Mouse (Mus musculus) forebrain, embryonic 13.5 days (tissue): ENCODE results near the gene Olfr54. TPM values are rescaled to one million over a fixed set of nuclear protein-coding genes. Genes with fewer than 3 reads are reported as not detected.
"Not testable (repeated sequence)": the region's sequence is repeated elsewhere in the genome, so short reads cannot be mapped to it uniquely, and the experiment has no call there.

Experiments
- ATAC-seq: fragments of 200-750 bp; cut with Nextera tagmentation; 2 replicates; pipeline ENCODE4 v1.8.0; 2017
- H3K27ac ChIP-seq: fragments of 300-500 bp; sonication (generic); 2 replicates; pipeline ENCODE4 v1.5.1; 2015; ENCODE audit warnings: inconsistent platforms, mild to moderate bottlenecking, moderate library complexity
- H3K27me3 ChIP-seq: fragments of 300-500 bp; sonication (generic); 2 replicates; pipeline ENCODE4 v1.6.1; 2015; ENCODE audit warnings: mild to moderate bottlenecking, inconsistent platforms
- H3K36me3 ChIP-seq: fragments of 300-500 bp; sonication (generic); 2 replicates; pipeline ENCODE4 v1.6.1; 2015; ENCODE audit warnings: mild to moderate bottlenecking, inconsistent platforms; ENCODE audit not compliant: poor library complexity, severe bottlenecking
- H3K4me1 ChIP-seq: fragments of 300-500 bp; sonication (generic); 2 replicates; pipeline ENCODE4 v1.6.1; 2015; ENCODE audit warnings: inconsistent platforms
- H3K4me2 ChIP-seq: fragments of 300-500 bp; sonication (generic); 2 replicates; pipeline ENCODE4 v1.6.1; 2015; ENCODE audit warnings: inconsistent platforms, mild to moderate bottlenecking, moderate library complexity
- H3K4me3 ChIP-seq: fragments of 300-500 bp; sonication (generic); 2 replicates; pipeline ENCODE4 v1.5.1; 2015; ENCODE audit warnings: mild to moderate bottlenecking, inconsistent platforms
- H3K9ac ChIP-seq: fragments of 300-500 bp; sonication (generic); 2 replicates; pipeline ENCODE4 v1.6.1; 2015; ENCODE audit warnings: mild to moderate bottlenecking, inconsistent platforms
- H3K9me3 ChIP-seq: fragments of 300-500 bp; sonication (generic); replicated peaks from 2 replicates; pipeline ENCODE4 v1.6.1; 2016; ENCODE audit warnings: inconsistent platforms
- WGBS: fragments of 180-500 bp; shearing (Covaris S2); methylation state at CpG from one replicate; pipeline ENCODE4 v1.1.7; 2015; 5-methylcytosine and 5-hydroxymethylcytosine counted together
- polyA plus RNA-seq: library from polyadenylated mRNA; unstranded; fragments of >200 nt; fragmentation: Nextera tagmentation; extraction: Ambion mirVana; gene quantifications from 2 replicates; pipeline ENCODE4 v1.2.1, GENCODE M21; 2015

Olfr54 gene
- not detected in 2 replicates for polyA plus RNA-seq

DNA sequence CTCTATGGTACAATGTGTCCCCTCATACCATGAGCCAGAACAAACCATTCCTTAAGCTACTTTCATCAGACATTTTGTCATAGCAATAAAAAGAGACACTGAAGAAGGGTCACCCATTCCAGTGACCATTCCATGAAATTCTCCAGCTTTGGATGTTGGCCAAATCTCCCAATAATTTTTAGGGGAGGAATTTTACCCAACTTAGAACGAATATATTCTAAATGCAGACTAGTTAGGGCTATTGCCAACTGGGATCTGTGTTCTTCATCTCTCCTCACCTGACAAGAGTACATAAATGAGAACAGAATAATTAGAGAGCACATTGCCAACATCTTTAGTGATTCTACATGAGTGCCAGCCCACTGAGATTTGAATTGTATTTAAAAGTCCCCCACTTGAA, at the start of gene Olfr54:
Gene Olfr54 (plus strand): TSS at position 301 of the 400 bp plus-strand sequence.
- H3K4me2 ChIP-seq: no peak within 1 kb of the TSS
- no peak for ATAC-seq
- no peaks in the 10 kb centered on the region for H3K27me3 ChIP-seq
- no peak within 1 kb of the TSS for H3K27ac ChIP-seq
- WGBS: 75% methylated on average over 1 of the region's 1 CpGs
- H3K4me1 ChIP-seq: no peaks in the 10 kb centered on the region
- no peak within 1 kb of the TSS for H3K4me3 ChIP-seq
- no peaks in the 10 kb centered on the region for H3K36me3 ChIP-seq
- no peaks in the 10 kb centered on the region for H3K9me3 ChIP-seq
- no peak within 1 kb of the TSS for H3K9ac ChIP-seq

DNA sequence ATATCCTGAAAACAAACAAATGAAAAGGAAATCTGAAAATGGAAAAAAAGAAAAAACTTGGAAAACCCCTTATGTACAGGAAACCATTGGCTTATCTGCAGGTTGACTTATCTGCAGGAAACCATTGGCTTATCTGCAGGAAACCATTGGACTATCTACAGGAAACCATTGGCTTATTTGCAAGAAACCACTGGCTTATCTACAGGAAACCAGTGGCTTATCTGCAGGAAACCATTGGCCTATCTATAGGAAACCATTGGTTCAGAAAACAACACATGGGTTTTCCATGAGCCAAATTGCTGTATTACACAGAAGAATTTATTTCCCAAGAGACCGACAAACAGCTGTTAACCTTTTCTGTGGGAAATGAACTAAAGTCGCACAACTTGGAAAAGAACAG, 49.1 kb upstream of the Olfr54 start:
- Histone ChIP-seq H3K27ac (no peak overlapping the region), H3K4me2 (no peak overlapping the region), H3K4me3 (no peak overlapping the region), H3K4me1 (no peaks in the 10 kb centered on the region), H3K9me3 (no peaks in the 10 kb centered on the region), H3K36me3 (no peaks in the 10 kb centered on the region), H3K27me3 (no peaks in the 10 kb centered on the region), H3K9ac (no peak overlapping the region)
- ATAC-seq: no peak
- WGBS: 94% methylated on average over 2 of the region's 2 CpGs

GRCm38 (mm10) chr11:50966230-50966629, 47.8 kb upstream of the Olfr54 start, which contains the start of gene Olfr1378:
Gene Olfr1378 (plus strand): TSS chr11:50966530.
- Histone ChIP-seq H3K27ac (no peak within 1 kb of the TSS), H3K4me1 (no peaks in the 10 kb centered on the region), H3K9ac (no peak within 1 kb of the TSS), H3K4me3 (no peak within 1 kb of the TSS), H3K9me3 (no peaks in the 10 kb centered on the region), H3K4me2 (no peak within 1 kb of the TSS), H3K27me3 (no peaks in the 10 kb centered on the region), H3K36me3 (no peaks in the 10 kb centered on the region)
- 92% methylated on average over 11 of the region's 11 CpGs for WGBS
- ATAC-seq: no peak

GRCm38 (mm10) chr11:50977216-50977615, 36.8 kb upstream of the Olfr54 start:
- Histone ChIP-seq H3K4me1 (no peaks in the 10 kb centered on the region), H3K27ac (no peak overlapping the region), H3K4me2 (no peak overlapping the region), H3K4me3 (no peak overlapping the region), H3K9me3 (no peaks in the 10 kb centered on the region), H3K36me3 (no peaks in the 10 kb centered on the region), H3K27me3 (no peaks in the 10 kb centered on the region), H3K9ac (no peak overlapping the region)
- 67% methylated on average over 4 of the region's 4 CpGs for WGBS
- ATAC-seq: no peak

GRCm38 (mm10) chr11:50981667-50982066, 32.4 kb upstream of the Olfr54 start, which contains the start of gene Olfr1377:
Gene Olfr1377 (plus strand): TSS chr11:50981967.
- Histone ChIP-seq H3K4me1 (no peaks in the 10 kb centered on the region), H3K9ac (no peak within 1 kb of the TSS), H3K4me3 (no peak within 1 kb of the TSS), H3K36me3 (no peaks in the 10 kb centered on the region), H3K9me3 (no peaks in the 10 kb centered on the region), H3K27me3 (no peaks in the 10 kb centered on the region), H3K4me2 (no peak within 1 kb of the TSS), H3K27ac (no peak within 1 kb of the TSS)
- WGBS: 66% methylated on average over 5 of the region's 5 CpGs
- no peak for ATAC-seq

GRCm38 (mm10) chr11:51003296-51003695, 10.7 kb upstream of the Olfr54 start, which contains the start of gene Olfr51:
Gene Olfr51 (plus strand): TSS chr11:51003596.
- no peak for ATAC-seq
- Histone ChIP-seq H3K9me3 (no peaks in the 10 kb centered on the region), H3K4me3 (no peak within 1 kb of the TSS), H3K9ac (no peak within 1 kb of the TSS), H3K4me2 (no peak within 1 kb of the TSS), H3K27ac (no peak within 1 kb of the TSS), H3K4me1 (no peaks in the 10 kb centered on the region), H3K36me3 (no peaks in the 10 kb centered on the region), H3K27me3 (no peaks in the 10 kb centered on the region)
- WGBS: 86% methylated on average over 5 of the region's 5 CpGs

DNA sequence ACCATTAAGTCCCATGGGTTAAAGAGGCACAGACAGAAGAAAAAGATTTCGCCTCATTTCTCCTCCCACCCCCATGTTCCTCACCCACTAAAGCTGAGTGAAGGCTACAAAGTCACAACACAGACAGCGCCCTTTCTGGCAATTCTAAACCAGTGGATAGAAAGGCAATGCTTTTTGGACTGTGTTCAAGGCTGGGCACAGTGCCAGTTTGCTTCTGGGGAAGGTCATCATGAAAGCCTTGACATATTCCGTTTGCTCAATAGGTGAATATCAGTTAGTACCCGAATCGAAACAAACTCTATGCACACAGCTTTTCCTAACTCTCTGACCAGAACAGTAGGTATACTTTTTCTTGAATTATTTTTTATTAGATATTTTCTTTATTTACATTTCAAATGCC, 2.2 kb upstream of the Olfr54 start:
- no peaks in the 10 kb centered on the region for H3K36me3 ChIP-seq
- whole genome bisulfite sequencing: 77% methylated on average over 5 of the region's 5 CpGs
- H3K4me1 ChIP-seq: no peaks in the 10 kb centered on the region
- no peaks in the 10 kb centered on the region for H3K9me3 ChIP-seq
- no peak overlapping the region for H3K27ac ChIP-seq
- no peak overlapping the region for H3K9ac ChIP-seq
- ATAC-seq: no peak
- no peak overlapping the region for H3K4me3 ChIP-seq
- no peaks in the 10 kb centered on the region for H3K27me3 ChIP-seq
- no peak overlapping the region for H3K4me2 ChIP-seq

DNA sequence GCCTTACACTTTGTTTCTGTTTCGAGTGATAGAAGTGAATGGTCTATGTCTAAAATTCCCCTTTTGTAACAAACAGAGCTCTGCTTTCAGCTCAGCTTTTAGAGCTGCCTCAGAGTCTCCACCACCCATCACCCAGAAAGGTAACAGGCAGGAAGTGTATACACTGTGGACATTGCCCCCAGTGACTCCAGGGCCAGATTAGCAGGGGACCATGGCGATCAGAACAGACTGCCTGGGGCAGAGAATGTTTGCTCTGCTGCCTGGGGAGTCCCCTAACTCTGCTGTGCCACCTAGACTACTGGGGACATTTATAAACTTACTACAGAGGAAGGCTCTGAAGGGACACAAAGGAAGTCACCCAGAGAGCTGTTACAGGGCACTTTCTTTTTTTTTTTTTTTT, 2.3 kb downstream of the Olfr54 start:
- 62% methylated on average over 2 of the region's 2 CpGs for WGBS

GRCm38 (mm10) chr11:51026811-51027210, 12.8 kb downstream of the Olfr54 start:
- H3K27ac ChIP-seq, H3K4me1 ChIP-seq, H3K36me3 ChIP-seq, H3K4me3 ChIP-seq, H3K9ac ChIP-seq, H3K27me3 ChIP-seq, H3K4me2 ChIP-seq, ATAC-seq, H3K9me3 ChIP-seq: not testable (repeated sequence)
- WGBS: 88% methylated on average over 11 of the region's 11 CpGs

More for the DNA sequence above, 2.3 kb downstream of the Olfr54 start:
- Histone ChIP-seq H3K4me3 (no peak overlapping the region), H3K27me3 (no peaks in the 10 kb centered on the region), H3K9me3 (no peaks in the 10 kb centered on the region), H3K27ac (no peak overlapping the region), H3K36me3 (no peaks in the 10 kb centered on the region), H3K4me1 (no peaks in the 10 kb centered on the region), H3K9ac (no peak overlapping the region), H3K4me2 (no peak overlapping the region)
- ATAC-seq: no peak

GRCm38 (mm10) chr11:51029381-51029780, 15.3 kb downstream of the Olfr54 start:
- not testable (repeated sequence) for H3K27me3 ChIP-seq, H3K4me1 ChIP-seq, H3K9ac ChIP-seq, H3K4me3 ChIP-seq, H3K27ac ChIP-seq, H3K9me3 ChIP-seq, ATAC-seq, H3K36me3 ChIP-seq, H3K4me2 ChIP-seq
- WGBS: 80% methylated on average over 8 of the region's 8 CpGs

GRCm38 (mm10) chr11:51030225-51030624, 16.2 kb downstream of the Olfr54 start:
- H3K4me3 ChIP-seq: no peak overlapping the region
- WGBS: 73% methylated on average over 2 of the region's 2 CpGs
- H3K9me3 ChIP-seq: no peaks in the 10 kb centered on the region
- no peaks in the 10 kb centered on the region for H3K27me3 ChIP-seq
- ATAC-seq: no peak
- no peak overlapping the region for H3K27ac ChIP-seq
- no peaks in the 10 kb centered on the region for H3K36me3 ChIP-seq
- no peak overlapping the region for H3K9ac ChIP-seq
- H3K4me1 ChIP-seq: no peaks in the 10 kb centered on the region
- H3K4me2 ChIP-seq: no peak overlapping the region

- no peak overlapping the region for H3K9ac ChIP-seq
- no peak overlapping the region for H3K4me2 ChIP-seq
- no peak overlapping the region for H3K4me3 ChIP-seq
- no peaks in the 10 kb centered on the region for H3K4me1 ChIP-seq
- H3K27me3 ChIP-seq: no peaks in the 10 kb centered on the region
- no peaks in the 10 kb centered on the region for H3K9me3 ChIP-seq
- no peaks in the 10 kb centered on the region for H3K36me3 ChIP-seq
- 15% methylated on average over 1 of the region's 1 CpGs for WGBS
- H3K27ac ChIP-seq: no peak overlapping the region
- no peak for ATAC-seq
Measured at GRCm38 (mm10) chr11:51032851-51033250, 18.8 kb downstream of the Olfr54 start.

GRCm38 (mm10) chr11:51034141-51034540, 20.1 kb downstream of the Olfr54 start:
- H3K36me3 ChIP-seq, H3K27ac ChIP-seq, H3K9ac ChIP-seq, H3K9me3 ChIP-seq, H3K4me1 ChIP-seq, H3K27me3 ChIP-seq, H3K4me3 ChIP-seq, H3K4me2 ChIP-seq, ATAC-seq: not testable (repeated sequence)
